Mouse (Mus musculus) stomach, embryonic 16.5 days (tissue): ENCODE measurements around the gene Mgat5b. TPM values are rescaled to one million over a fixed set of nuclear protein-coding genes. Genes with fewer than 3 reads are reported as not detected.

Experiments
- ATAC-seq: fragments of 200-750 bp; cut with Nextera tagmentation; 2 replicates; pipeline ENCODE4 v1.8.0; 2017; ENCODE audit warnings: moderate number of reproducible peaks, moderate TSS enrichment; ENCODE audit not compliant: insufficient read depth, low FRiP score
- H3K27ac ChIP-seq: fragments of 300-500 bp; sonication (generic); 2 replicates; pipeline ENCODE4 v1.5.1; 2014; ENCODE audit warnings: low read length
- H3K27me3 ChIP-seq: fragments of 300-500 bp; sonication (generic); 2 replicates; pipeline ENCODE4 v1.6.1; 2014; ENCODE audit warnings: low read length, control low read depth, mixed read lengths; ENCODE audit not compliant: control insufficient read depth, insufficient read depth
- H3K36me3 ChIP-seq: fragments of 300-500 bp; sonication (generic); 2 replicates; pipeline ENCODE4 v1.6.1; 2014; ENCODE audit warnings: low read length; ENCODE audit not compliant: control insufficient read depth, insufficient read depth
- H3K4me1 ChIP-seq: fragments of 300-500 bp; sonication (generic); 2 replicates; pipeline ENCODE4 v1.6.1; 2014; ENCODE audit warnings: low read length, control low read depth, mixed read lengths; ENCODE audit not compliant: control insufficient read depth, insufficient read depth
- H3K4me2 ChIP-seq: fragments of 300-500 bp; sonication (generic); 2 replicates; pipeline ENCODE4 v1.6.1; 2014; ENCODE audit warnings: low read depth, low read length, mixed read lengths
- H3K4me3 ChIP-seq: fragments of 300-500 bp; sonication (generic); replicated peaks from 2 replicates; pipeline ENCODE4 v1.5.1; 2014; ENCODE audit warnings: mild to moderate bottlenecking, low read length
- H3K9ac ChIP-seq: fragments of 300-500 bp; sonication (generic); 2 replicates; pipeline ENCODE4 v1.6.1; 2014; ENCODE audit warnings: low read length
- H3K9me3 ChIP-seq: fragments of 300-500 bp; sonication (generic); replicated peaks from 2 replicates; pipeline ENCODE4 v1.6.1; 2016; ENCODE audit warnings: low read length, control low read depth; ENCODE audit not compliant: control insufficient read depth
- WGBS: fragments of 180-500 bp; shearing (Covaris S2); extraction: QIAGEN DNeasy Blood & Tissue Kit; methylation state at CpG from one replicate; pipeline ENCODE4 v1.1.7; 2014; 5-methylcytosine and 5-hydroxymethylcytosine counted together
- polyA plus RNA-seq: library from polyadenylated mRNA; unstranded; fragments of >200 nt; fragmentation: Nextera tagmentation; extraction: Ambion mirVana; gene quantifications from 2 replicates; pipeline ENCODE4 v1.2.1, GENCODE M21; 2015

Gene Mgat5b
- 0.50 and 0.67 TPM in 2 replicates for polyA plus RNA-seq

- H3K4me1 ChIP-seq: peaks cover 4% of the 10 kb centered on the region
- H3K27ac ChIP-seq: no peak within 1 kb of the TSS
- peak within 1 kb of the TSS; percentile 100 for H3K4me2 ChIP-seq
- peak; percentile 91 for ATAC-seq
- no peaks in the 10 kb centered on the region for H3K36me3 ChIP-seq
- peak within 1 kb of the TSS; percentile 59 for H3K4me3 ChIP-seq
- WGBS: 1% methylated on average over 78 of the region's 90 CpGs
- H3K27me3 ChIP-seq: peaks cover 46% of the 10 kb centered on the region
- H3K9me3 ChIP-seq: no peaks in the 10 kb centered on the region
- H3K9ac ChIP-seq: peak within 1 kb of the TSS; percentile 75
Measured at GRCm38 (mm10) chr11:116918323-116919185, at the start of gene Mgat5b. Mgat5b (plus strand) TSS chr11:116918863.

GRCm38 (mm10) chr11:116869223-116869622 lies 49.4 kb upstream of the Mgat5b start:
- Histone ChIP-seq H3K4me2 (no peak overlapping the region), H3K9me3 (no peaks in the 10 kb centered on the region), H3K4me1 (no peaks in the 10 kb centered on the region), H3K9ac (no peak overlapping the region; the same call in 1 of the 2 replicates), H3K36me3 (peaks cover 28% of the 10 kb centered on the region), H3K4me3 (no peak overlapping the region), H3K27me3 (no peaks in the 10 kb centered on the region), H3K27ac (peak overlapping the region; percentile 66; the same call in 1 of the 2 replicates)
- peak; percentile 62; the same call in 1 of the 2 replicates for ATAC-seq
- 76% methylated on average over 8 of the region's 8 CpGs for WGBS

GRCm38 (mm10) chr11:116869641-116870040 lies 49.0 kb upstream of the Mgat5b start:
- WGBS: 78% methylated on average over 4 of the region's 4 CpGs
- Histone ChIP-seq H3K36me3 (peaks cover 28% of the 10 kb centered on the region), H3K27me3 (no peaks in the 10 kb centered on the region), H3K27ac (peak overlapping the region; percentile 66; the same call in 1 of the 2 replicates), H3K4me1 (no peaks in the 10 kb centered on the region), H3K4me3 (no peak overlapping the region), H3K9ac (no peak overlapping the region), H3K9me3 (no peaks in the 10 kb centered on the region), H3K4me2 (no peak overlapping the region)
- no peak for ATAC-seq

- Histone ChIP-seq H3K27me3 (no peaks in the 10 kb centered on the region), H3K36me3 (peaks cover 21% of the 10 kb centered on the region; the same call in 1 of the 2 replicates), H3K4me2 (no peak overlapping the region), H3K9me3 (no peaks in the 10 kb centered on the region), H3K4me3 (no peak overlapping the region), H3K27ac (no peak overlapping the region), H3K9ac (no peak overlapping the region), H3K4me1 (no peaks in the 10 kb centered on the region)
- ATAC-seq: no peak
- WGBS: 87% methylated on average over 9 of the region's 9 CpGs
Measured at GRCm38 (mm10) chr11:116871538-116871937, 47.1 kb upstream of the Mgat5b start.

- Histone ChIP-seq H3K9ac (no peak overlapping the region), H3K9me3 (no peaks in the 10 kb centered on the region), H3K27ac (no peak overlapping the region), H3K27me3 (no peaks in the 10 kb centered on the region), H3K4me3 (no peak overlapping the region), H3K4me1 (no peaks in the 10 kb centered on the region), H3K36me3 (peaks cover 15% of the 10 kb centered on the region; the same call in 1 of the 2 replicates), H3K4me2 (no peak overlapping the region)
- ATAC-seq: no peak
- WGBS: 82% methylated on average over 20 of the region's 20 CpGs
Measured at GRCm38 (mm10) chr11:116873987-116874386, 44.7 kb upstream of the Mgat5b start.

GRCm38 (mm10) chr11:116878454-116878853 lies 40.2 kb upstream of the Mgat5b start:
- no peak overlapping the region for H3K9ac ChIP-seq
- ATAC-seq: peak; percentile 27
- no peak overlapping the region for H3K4me2 ChIP-seq
- H3K27ac ChIP-seq: no peak overlapping the region
- no peaks in the 10 kb centered on the region for H3K4me1 ChIP-seq
- H3K27me3 ChIP-seq: no peaks in the 10 kb centered on the region
- H3K36me3 ChIP-seq: peaks cover 7% of the 10 kb centered on the region; the same call in 1 of the 2 replicates
- no peak overlapping the region for H3K4me3 ChIP-seq
- 77% methylated on average over 8 of the region's 8 CpGs for WGBS
- H3K9me3 ChIP-seq: no peaks in the 10 kb centered on the region

- Histone ChIP-seq H3K4me1 (peaks cover 6% of the 10 kb centered on the region; the same call in 1 of the 2 replicates), H3K9me3 (no peaks in the 10 kb centered on the region), H3K4me2 (no peak overlapping the region), H3K27me3 (no peaks in the 10 kb centered on the region), H3K9ac (no peak overlapping the region), H3K4me3 (no peak overlapping the region), H3K36me3 (no peaks in the 10 kb centered on the region), H3K27ac (no peak overlapping the region)
- WGBS: 51% methylated on average over 7 of the region's 7 CpGs
- ATAC-seq: no peak
Measured at GRCm38 (mm10) chr11:116880839-116881238, 37.8 kb upstream of the Mgat5b start.

GRCm38 (mm10) chr11:116881440-116881839 lies 37.2 kb upstream of the Mgat5b start:
- no peak overlapping the region for H3K4me2 ChIP-seq
- H3K27me3 ChIP-seq: no peaks in the 10 kb centered on the region
- no peak for ATAC-seq
- 36% methylated on average over 5 of the region's 5 CpGs for WGBS
- no peak overlapping the region for H3K9ac ChIP-seq
- no peaks in the 10 kb centered on the region for H3K36me3 ChIP-seq
- H3K27ac ChIP-seq: no peak overlapping the region
- no peaks in the 10 kb centered on the region for H3K9me3 ChIP-seq
- H3K4me3 ChIP-seq: no peak overlapping the region
- peaks cover 6% of the 10 kb centered on the region; the same call in 1 of the 2 replicates for H3K4me1 ChIP-seq

GRCm38 (mm10) chr11:116882446-116882845 lies 36.2 kb upstream of the Mgat5b start:
- H3K4me3 ChIP-seq: no peak overlapping the region
- H3K27ac ChIP-seq: no peak overlapping the region
- no peak overlapping the region for H3K4me2 ChIP-seq
- H3K4me1 ChIP-seq: peaks cover 6% of the 10 kb centered on the region; the same call in 1 of the 2 replicates
- no peak for ATAC-seq
- no peaks in the 10 kb centered on the region for H3K27me3 ChIP-seq
- WGBS: 71% methylated on average over 10 of the region's 10 CpGs
- no peaks in the 10 kb centered on the region for H3K36me3 ChIP-seq
- H3K9me3 ChIP-seq: no peaks in the 10 kb centered on the region
- no peak overlapping the region for H3K9ac ChIP-seq
